Mouse (Mus musculus) liver, adult 2 months (tissue): ENCODE data around the gene Epsti1.

Experiments
- CTCF ChIP-seq: fragments of 200-500 bp; IDR thresholded peaks from 2 replicates; pipeline ENCODE4 v1.5.1; 2011; ENCODE audit warnings: low read depth, low read length, control low read depth
- POLR2A ChIP-seq: fragments of 200-500 bp; IDR thresholded peaks from 2 replicates; pipeline ENCODE4 v1.6.1; 2011; ENCODE audit warnings: low read length, control low read depth; ENCODE audit not compliant: insufficient read depth; ENCODE audit errors: extremely low read depth

- no peak for TF ChIP-seq POLR2A
- no peak for TF ChIP-seq CTCF
These were observed at the start of gene Epsti1 for GRCm38 (mm10) chr14:77904171-77904762.
